Mouse (Mus musculus) stomach, postnatal 0 days (tissue): ENCODE measurements around the gene Hist1h3b.

Source experiments
- CTCF ChIP-seq: IDR thresholded peaks from 2 replicates; pipeline ENCODE4 v1.5.1; 2016; ENCODE audit warnings: antibody characterized with exemption, low read depth, mild to moderate bottlenecking, moderate library complexity
- EP300 ChIP-seq: optimal IDR thresholded peaks from 2 replicates; pipeline ENCODE3; 2016; ENCODE audit warnings: antibody characterized with exemption

GRCm38 (mm10) chr13:23743963-23744362, 8.1 kb upstream of the Hist1h3b start:
- TF ChIP-seq CTCF (no peak), EP300 (no peak)
